Mouse (Mus musculus): ENCODE measurements around the gene Cacna1c.

- TF ChIP-seq POLR2A (IDR thresholded peaks at IDR 0.05; ENCODE audit: borderline replicate concordance, insufficient read depth, low read length) (no peak), CTCF (IDR thresholded peaks at IDR 0.05; ENCODE audit: borderline replicate concordance, insufficient read depth, low read depth, low read length) (no peak)
These were observed 574.4 kb downstream of the Cacna1c start for GRCm38 (mm10) chr6:118621866-118622265.
